Mouse (Mus musculus) testis, adult 2 months (tissue): ENCODE data around the gene Myom3.

Source experiments
- CTCF ChIP-seq: fragments of 200-500 bp; IDR thresholded peaks from 2 replicates; pipeline ENCODE4 v1.5.1; 2012; ENCODE audit warnings: low read depth, mild to moderate bottlenecking, inconsistent platforms, low read length, moderate library complexity; ENCODE audit not compliant: control insufficient read depth, insufficient read depth, insufficient replicate concordance
- POLR2A ChIP-seq: fragments of 200-500 bp; IDR thresholded peaks from 2 replicates; pipeline ENCODE4 v1.6.1; 2012; ENCODE audit warnings: low read depth, mild to moderate bottlenecking, inconsistent platforms, low read length, moderate library complexity; ENCODE audit not compliant: control insufficient read depth

GRCm38 (mm10) chr4:135814896-135815295 lies 55.4 kb downstream of the Myom3 start:
- TF ChIP-seq POLR2A = no peak
- TF ChIP-seq CTCF = no peak
